Mouse (Mus musculus) brain, embryonic 14.5 days (tissue): ENCODE data around the gene Ms4a15.

Experiments
- CTCF ChIP-seq: fragments of 200-500 bp; IDR thresholded peaks from 2 replicates; pipeline ENCODE4 v1.5.1; 2012; ENCODE audit warnings: inconsistent platforms, mild to moderate bottlenecking, moderate library complexity, borderline replicate concordance; ENCODE audit not compliant: insufficient read depth, insufficient read length; ENCODE audit errors: extremely low read depth
- POLR2A ChIP-seq: fragments of 200-500 bp; IDR thresholded peaks from 2 replicates; pipeline ENCODE4 v1.6.1; 2012; ENCODE audit warnings: mild to moderate bottlenecking, inconsistent platforms, borderline replicate concordance; ENCODE audit not compliant: poor library complexity, insufficient read depth, insufficient read length, severe bottlenecking; ENCODE audit errors: extremely low read depth

DNA sequence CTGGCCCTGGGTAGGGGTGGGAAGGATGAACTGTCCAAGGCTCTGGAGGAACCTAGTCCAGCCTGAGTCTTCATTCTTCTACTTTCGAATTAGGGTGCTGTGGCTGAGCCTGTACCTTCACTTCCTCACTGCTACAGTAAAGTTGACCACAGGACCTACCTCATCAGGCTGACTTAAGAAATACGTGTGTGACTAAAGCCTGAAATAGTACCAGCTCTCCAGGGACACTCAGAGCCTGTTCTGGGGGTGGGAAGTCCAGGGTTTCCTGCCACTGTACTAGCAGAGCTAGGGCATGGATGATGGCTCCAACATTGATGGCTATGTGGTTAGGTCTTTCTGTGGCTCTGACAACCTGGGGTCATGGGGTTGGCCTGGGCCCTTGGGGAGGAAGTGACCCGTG is 49.1 kb downstream of the Ms4a15 start:
- TF ChIP-seq CTCF (no peak), POLR2A (no peak)
